Mouse (Mus musculus) midbrain, embryonic 16.5 days (tissue): Measurements from ENCODE around the gene Mief2. TPM values are rescaled to one million over a fixed set of nuclear protein-coding genes. Genes with fewer than 3 reads are reported as not detected.

Experiments used
- ATAC-seq: fragments of 200-750 bp; cut with Nextera tagmentation; 2 replicates; pipeline ENCODE4 v1.8.0; 2017; ENCODE audit warnings: moderate TSS enrichment
- H3K27ac ChIP-seq: fragments of 300-500 bp; sonication (generic); 2 replicates; pipeline ENCODE4 v1.5.1; 2014; ENCODE audit warnings: mild to moderate bottlenecking, low read length, mixed read lengths
- H3K27me3 ChIP-seq: fragments of 300-500 bp; sonication (generic); 2 replicates; pipeline ENCODE4 v1.6.1; 2014; ENCODE audit warnings: low read depth, low read length, mixed read lengths; ENCODE audit not compliant: control insufficient read depth, insufficient read depth
- H3K36me3 ChIP-seq: fragments of 300-500 bp; sonication (generic); 2 replicates; pipeline ENCODE4 v1.6.1; 2014; ENCODE audit warnings: mild to moderate bottlenecking, low read length, moderate library complexity, mixed read lengths; ENCODE audit not compliant: control insufficient read depth, insufficient read depth
- H3K4me1 ChIP-seq: fragments of 300-500 bp; sonication (generic); 2 replicates; pipeline ENCODE4 v1.6.1; 2014; ENCODE audit warnings: mild to moderate bottlenecking, low read length, mixed read lengths; ENCODE audit not compliant: control insufficient read depth, insufficient read depth
- H3K4me2 ChIP-seq: fragments of 300-500 bp; sonication (generic); 2 replicates; pipeline ENCODE4 v1.6.1; 2014; ENCODE audit warnings: mild to moderate bottlenecking, low read length, mixed read lengths
- H3K4me3 ChIP-seq: fragments of 300-500 bp; sonication (generic); 2 replicates; pipeline ENCODE4 v1.5.1; 2014; ENCODE audit warnings: low read depth, mild to moderate bottlenecking, low read length, moderate library complexity, mixed read lengths
- H3K9ac ChIP-seq: fragments of 300-500 bp; sonication (generic); 2 replicates; pipeline ENCODE4 v1.6.1; 2014; ENCODE audit warnings: low read depth, low read length, mixed read lengths
- H3K9me3 ChIP-seq: fragments of 300-500 bp; sonication (generic); replicated peaks from 2 replicates; pipeline ENCODE4 v1.6.1; 2014; ENCODE audit warnings: mild to moderate bottlenecking, low read length, mixed read lengths; ENCODE audit not compliant: control insufficient read depth, poor library complexity, severe bottlenecking
- WGBS: fragments of 180-500 bp; shearing (Covaris S2); extraction: QIAGEN DNeasy Blood & Tissue Kit; methylation state at CpG from one replicate; pipeline ENCODE4 v1.1.7; 2014; 5-methylcytosine and 5-hydroxymethylcytosine counted together
- polyA plus RNA-seq: library from polyadenylated mRNA; unstranded; fragments of >200 nt; fragmentation: Nextera tagmentation; extraction: Ambion mirVana; gene quantifications from 2 replicates; pipeline ENCODE4 v1.2.1, GENCODE M21; 2015

The Mief2 gene
- polyA plus RNA-seq, 1 experiment from 2014 or later = 24.6 TPM

DNA sequence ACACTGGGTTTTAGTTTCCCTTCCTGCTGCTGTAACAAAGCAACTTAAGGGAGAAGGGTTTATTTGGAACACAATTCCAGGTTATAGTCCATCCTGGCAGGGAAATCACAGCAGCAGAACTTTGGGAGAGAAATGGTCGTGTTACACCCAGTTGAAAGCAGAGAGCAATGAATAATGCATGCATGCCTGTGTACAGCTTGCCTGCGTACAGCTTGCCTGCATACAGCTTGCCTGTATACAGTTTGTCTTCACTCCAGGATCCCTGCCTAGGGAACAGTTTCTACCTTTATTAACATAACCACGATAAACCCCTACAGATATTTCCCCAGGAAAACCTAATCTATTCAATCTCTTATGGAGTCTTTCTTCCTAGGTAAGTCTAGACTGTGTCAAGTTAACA lies 42.6 kb downstream of the Mief2 start:
- Histone ChIP-seq H3K9ac (no peak overlapping the region), H3K4me3 (no peak overlapping the region), H3K4me1 (peaks cover 13% of the 10 kb centered on the region), H3K9me3 (no peaks in the 10 kb centered on the region), H3K27ac (no peak overlapping the region), H3K4me2 (no peak overlapping the region), H3K27me3 (no peaks in the 10 kb centered on the region), H3K36me3 (no peaks in the 10 kb centered on the region)
- WGBS = 83% methylated on average over 3 of the region's 3 CpGs
- no peak for ATAC-seq

DNA sequence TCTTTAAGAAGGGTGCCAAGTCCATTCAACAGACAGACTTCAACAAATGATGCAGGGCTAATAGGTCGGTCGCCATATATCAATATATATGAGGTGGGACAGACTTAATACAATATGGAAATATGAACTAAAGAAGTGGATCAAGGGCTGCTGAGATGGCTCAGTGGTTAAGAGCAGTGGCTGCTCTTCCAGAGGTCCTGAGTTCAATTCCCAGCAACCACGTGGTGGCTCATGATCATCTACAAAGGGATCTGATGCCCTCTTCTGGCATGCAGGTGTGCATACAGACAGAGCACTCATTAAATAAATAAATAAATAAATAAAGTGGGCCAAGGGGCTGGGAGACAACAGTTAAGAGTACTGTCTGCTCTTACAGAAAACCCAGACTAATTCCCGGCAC lies 44.0 kb downstream of the Mief2 start:
- H3K27me3 ChIP-seq = no peaks in the 10 kb centered on the region
- no peak overlapping the region for H3K9ac ChIP-seq
- H3K4me1 ChIP-seq = peaks cover 21% of the 10 kb centered on the region
- no peak for ATAC-seq
- no peak overlapping the region for H3K4me3 ChIP-seq
- no peaks in the 10 kb centered on the region for H3K9me3 ChIP-seq
- H3K36me3 ChIP-seq = no peaks in the 10 kb centered on the region
- H3K27ac ChIP-seq = no peak overlapping the region
- no peak overlapping the region for H3K4me2 ChIP-seq
- 85% methylated on average over 4 of the region's 4 CpGs for WGBS

DNA sequence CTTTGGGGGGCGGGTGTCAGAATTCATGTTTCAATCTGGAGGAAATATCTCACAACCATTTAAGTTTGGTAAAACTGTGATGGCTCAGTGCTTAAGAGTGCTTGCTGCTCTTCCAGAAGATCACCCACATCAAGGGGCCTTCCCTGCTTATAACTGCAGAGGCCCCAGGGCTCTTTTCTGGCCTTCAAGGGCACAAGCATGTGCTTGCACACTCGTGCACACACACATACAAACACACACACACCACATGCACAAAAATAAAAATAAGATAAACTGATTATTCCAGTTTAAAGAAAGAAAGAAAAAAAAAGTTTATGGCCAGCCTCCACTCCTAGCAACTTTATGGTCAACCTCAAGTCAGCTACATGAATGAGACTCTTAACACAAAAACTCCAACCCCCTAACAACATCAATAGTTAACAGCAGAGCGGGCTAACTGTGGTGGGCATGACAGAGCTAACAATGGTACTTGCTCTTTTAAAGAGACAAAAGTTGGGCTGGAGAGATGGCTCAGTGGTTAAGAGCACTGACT lies 46.0 kb downstream of the Mief2 start:
- H3K27ac ChIP-seq = no peak overlapping the region
- peaks cover 36% of the 10 kb centered on the region for H3K4me1 ChIP-seq
- no peak overlapping the region for H3K9ac ChIP-seq
- WGBS = 86% methylated on average over 3 of the region's 3 CpGs
- H3K4me3 ChIP-seq = no peak overlapping the region
- H3K9me3 ChIP-seq = no peaks in the 10 kb centered on the region
- H3K27me3 ChIP-seq = no peaks in the 10 kb centered on the region
- H3K4me2 ChIP-seq = no peak overlapping the region
- H3K36me3 ChIP-seq = no peaks in the 10 kb centered on the region
- no peak for ATAC-seq

DNA sequence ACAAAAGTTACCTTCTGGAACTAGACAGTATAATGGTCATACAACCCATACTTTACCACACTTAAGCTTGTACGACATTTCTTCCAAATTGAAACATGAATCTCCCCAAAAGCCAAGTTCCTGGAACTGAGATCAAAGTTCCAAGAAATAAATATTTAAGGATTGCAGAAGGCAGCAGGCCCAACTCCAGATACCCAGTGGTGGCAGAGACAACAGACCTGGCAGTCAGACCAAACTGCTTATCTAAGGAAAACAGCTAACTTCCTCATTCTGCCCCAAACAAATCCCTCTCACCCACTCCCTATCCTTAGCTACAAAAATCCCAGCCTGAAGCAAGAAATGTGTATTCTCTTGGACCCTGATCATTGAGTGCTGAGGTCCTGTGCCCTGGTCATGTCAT lies 46.6 kb downstream of the Mief2 start:
- Histone ChIP-seq H3K27me3 (no peaks in the 10 kb centered on the region), H3K27ac (no peak overlapping the region), H3K4me1 (peaks cover 42% of the 10 kb centered on the region), H3K4me3 (no peak overlapping the region), H3K36me3 (no peaks in the 10 kb centered on the region), H3K9ac (no peak overlapping the region), H3K4me2 (no peak overlapping the region), H3K9me3 (no peaks in the 10 kb centered on the region)
- WGBS = 79% methylated on average over 1 of the region's 1 CpGs
- no peak for ATAC-seq

- H3K36me3 ChIP-seq = no peaks in the 10 kb centered on the region
- H3K9me3 ChIP-seq = no peaks in the 10 kb centered on the region
- peak overlapping the region; percentile 70; the same call in 1 of the 2 replicates for H3K4me3 ChIP-seq
- H3K27ac ChIP-seq = no peak overlapping the region
- H3K27me3 ChIP-seq = no peaks in the 10 kb centered on the region
- no peak for ATAC-seq
- peak overlapping the region; percentile 90; the same call in 1 of the 2 replicates for H3K4me2 ChIP-seq
- WGBS = 56% methylated on average over 6 of the region's 6 CpGs
- peaks cover 49% of the 10 kb centered on the region for H3K4me1 ChIP-seq
- no peak overlapping the region for H3K9ac ChIP-seq
Observed at GRCm38 (mm10) chr11:60775578-60775977, 47.4 kb downstream of the Mief2 start.

DNA sequence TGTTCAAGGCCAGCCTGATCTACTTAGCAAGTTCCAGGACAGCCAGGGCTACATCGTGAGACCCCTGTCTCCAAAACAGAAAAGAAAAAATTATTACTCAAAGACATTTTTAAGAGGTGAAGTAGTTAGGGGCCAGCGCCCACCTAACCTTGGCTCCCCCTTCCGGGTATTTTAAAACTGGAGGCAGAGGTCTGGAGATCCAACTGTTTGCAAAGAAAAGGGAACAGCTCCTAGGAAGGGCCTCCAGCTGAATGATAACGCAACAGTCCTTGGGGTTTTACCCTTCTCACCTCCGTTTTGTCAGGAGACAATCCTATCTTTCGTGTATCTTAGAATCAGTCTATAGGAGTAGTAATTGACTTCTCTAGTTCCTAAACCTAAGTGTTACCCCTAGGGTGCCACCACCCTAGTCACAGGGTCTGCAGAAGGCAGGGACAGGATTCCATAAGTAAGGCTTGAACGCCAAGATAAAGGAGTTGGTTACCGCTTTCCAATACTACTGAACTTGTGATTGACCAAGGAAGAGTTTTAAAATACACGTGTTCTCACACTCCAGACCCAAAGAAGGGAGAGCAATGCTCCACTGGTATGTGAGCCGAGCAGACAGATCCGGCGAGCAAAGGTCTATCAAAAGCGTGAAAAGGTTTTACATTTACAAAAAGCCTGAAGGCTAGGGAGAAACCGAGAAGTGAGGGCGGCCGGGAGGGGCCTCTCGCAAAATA lies 48.1 kb downstream of the Mief2 start:
- Histone ChIP-seq H3K4me3 (peak overlapping the region; percentile 70), H3K27me3 (no peaks in the 10 kb centered on the region), H3K4me1 (peaks cover 56% of the 10 kb centered on the region), H3K36me3 (no peaks in the 10 kb centered on the region), H3K4me2 (peak overlapping the region; percentile 90), H3K9ac (peak overlapping the region; percentile 69), H3K27ac (peak overlapping the region; percentile 60; the same call in 1 of the 2 replicates), H3K9me3 (no peaks in the 10 kb centered on the region)
- ATAC-seq = peak; percentile 3; the same call in 1 of the 2 replicates
- WGBS = 5% methylated on average over 17 of the region's 17 CpGs

- under 1% methylated on average over 62 of the region's 62 CpGs for WGBS
- Histone ChIP-seq H3K27me3 (no peaks in the 10 kb centered on the region), H3K36me3 (no peaks in the 10 kb centered on the region), H3K9ac (peak within 1 kb of the TSS; percentile 76), H3K9me3 (no peaks in the 10 kb centered on the region), H3K27ac (peak within 1 kb of the TSS; percentile 77), H3K4me1 (peaks cover 64% of the 10 kb centered on the region), H3K4me3 (peak within 1 kb of the TSS; percentile 70), H3K4me2 (peak within 1 kb of the TSS; percentile 90)
- peak; percentile 99 for ATAC-seq
Observed at GRCm38 (mm10) chr11:60776829-60777740, 48.9 kb downstream of the Mief2 start, which contains the start of the genes Top3a and Smcr8. TSS of gene Top3a (minus strand) at chr11:60777365. TSS of gene Smcr8 (plus strand) at chr11:60777524.

DNA sequence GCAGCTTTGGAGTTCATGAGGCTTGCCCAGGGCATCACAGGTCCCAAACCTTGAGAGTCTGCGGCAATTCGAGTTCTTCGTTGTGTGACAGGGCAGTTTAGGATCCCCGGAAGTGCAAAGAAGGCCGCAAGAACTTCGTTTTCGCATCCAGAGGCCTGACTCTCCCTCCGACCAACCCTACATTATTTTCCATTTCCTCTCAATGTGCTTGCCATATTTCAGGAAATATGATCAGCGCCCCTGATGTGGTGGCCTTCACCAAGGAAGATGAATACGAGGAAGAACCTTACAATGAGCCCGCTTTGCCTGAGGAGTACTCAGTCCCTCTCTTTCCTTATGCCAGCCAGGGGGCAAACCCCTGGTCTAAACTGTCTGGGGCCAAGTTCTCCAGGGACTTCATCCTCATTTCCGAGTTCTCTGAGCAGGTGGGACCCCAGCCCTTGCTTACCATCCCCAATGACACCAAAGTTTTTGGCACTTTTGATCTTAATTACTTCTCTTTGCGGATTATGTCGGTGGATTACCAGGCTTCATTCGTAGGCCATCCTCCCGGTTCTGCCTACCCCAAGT lies 49.7 kb downstream of the Mief2 start:
- 24% methylated on average over 16 of the region's 16 CpGs for WGBS

More for the DNA sequence above, 49.7 kb downstream of the Mief2 start:
- peak overlapping the region; percentile 70 for H3K4me3 ChIP-seq
- H3K4me2 ChIP-seq = peak overlapping the region; percentile 75
- H3K36me3 ChIP-seq = no peaks in the 10 kb centered on the region
- no peaks in the 10 kb centered on the region for H3K27me3 ChIP-seq
- peaks cover 71% of the 10 kb centered on the region for H3K4me1 ChIP-seq
- H3K9me3 ChIP-seq = no peaks in the 10 kb centered on the region
- ATAC-seq = no peak
- H3K27ac ChIP-seq = peak overlapping the region; percentile 77
- H3K9ac ChIP-seq = peak overlapping the region; percentile 76
